Mouse (Mus musculus) cortical plate, adult 2 months (tissue): Measurements from ENCODE around the gene Smim1.

Source experiments
- CTCF ChIP-seq: fragments of 200-500 bp; IDR thresholded peaks from 2 replicates; pipeline ENCODE4 v1.5.1; 2011; ENCODE audit warnings: mild to moderate bottlenecking, control low read depth, low read length; ENCODE audit not compliant: insufficient read depth; ENCODE audit errors: extremely low read depth
- POLR2A ChIP-seq: fragments of 200-500 bp; IDR thresholded peaks from 2 replicates; pipeline ENCODE4 v1.6.1; 2011; ENCODE audit warnings: mild to moderate bottlenecking, low read length, control low read depth; ENCODE audit not compliant: insufficient read depth; ENCODE audit errors: extremely low read depth

- TF ChIP-seq POLR2A (no peak), CTCF (no peak)
These were observed 46.8 kb downstream of the Smim1 start for GRCm38 (mm10) chr4:153979243-153979642.
